Mouse (Mus musculus): ENCODE measurements at regions not wholly inside any gene's neighbourhood (a gene's known extent, or its start where the extent isn't known, plus 50 kb on each side); places are given as distances from the start of the nearest gene placed in this dataset.
A peak's percentile ranks its signal among the peaks of the same experiment; 100 is the strongest.

GRCm38 (mm10) chr11:114551262-114551661, 117.1 kb upstream of the Rpl38 start:
- peak; percentile 60 to 70 for DNase-seq
- no peak overlapping the region for H3K4me3 ChIP-seq (replicated peaks; ENCODE audit: insufficient read depth, low read depth, low read length)
- TF ChIP-seq POLR2A (IDR thresholded peaks at IDR 0.05; ENCODE audit: borderline replicate concordance, insufficient read depth, low read length) (no peak), CTCF (IDR thresholded peaks at IDR 0.05; ENCODE audit: borderline replicate concordance, insufficient read depth, low read depth, low read length) (no peak)
- H3K27me3 ChIP-seq (ENCODE audit: control insufficient read depth, insufficient read depth, low read length), result no peaks in the 10 kb centered on the region
- no peak overlapping the region for H3K27ac ChIP-seq (ENCODE audit: insufficient read depth, low read length)
- H3K4me1 ChIP-seq (ENCODE audit: control insufficient read depth, insufficient read depth, low read length), result peaks cover 33% of the 10 kb centered on the region
- WGBS, result 28% methylated on average over 4 of the region's 4 CpGs

GRCm38 (mm10) chr11:114548658-114549057, 119.7 kb upstream of the Rpl38 start:
- H3K27ac ChIP-seq (ENCODE audit: insufficient read depth, low read length), result peak overlapping the region; percentile 23; the same call in 1 of the 2 replicates
- DNase-seq, result peak; percentile 72 to 90
- no peaks in the 10 kb centered on the region for H3K27me3 ChIP-seq (ENCODE audit: control insufficient read depth, insufficient read depth, low read length)
- no peak for TF ChIP-seq POLR2A (IDR thresholded peaks at IDR 0.05; ENCODE audit: borderline replicate concordance, insufficient read depth, low read length)
- TF ChIP-seq CTCF (IDR thresholded peaks at IDR 0.05; ENCODE audit: borderline replicate concordance, insufficient read depth, low read depth, low read length), result no peak
- no peak overlapping the region for H3K4me3 ChIP-seq (replicated peaks; ENCODE audit: insufficient read depth, low read depth, low read length)
- WGBS, result 11% methylated on average over 5 of the region's 5 CpGs
- peaks cover 34% of the 10 kb centered on the region for H3K4me1 ChIP-seq (ENCODE audit: control insufficient read depth, insufficient read depth, low read length)

- 94% methylated on average over 3 of the region's 3 CpGs for WGBS
- no peak overlapping the region for H3K4me3 ChIP-seq (replicated peaks; ENCODE audit: insufficient read depth, low read depth, low read length)
- DNase-seq, result no peak
- TF ChIP-seq POLR2A (IDR thresholded peaks at IDR 0.05; ENCODE audit: borderline replicate concordance, insufficient read depth, low read length) (no peak), CTCF (IDR thresholded peaks at IDR 0.05; ENCODE audit: borderline replicate concordance, insufficient read depth, low read depth, low read length) (no peak)
- H3K27me3 ChIP-seq (ENCODE audit: control insufficient read depth, insufficient read depth, low read length), result no peaks in the 10 kb centered on the region
- peaks cover 15% of the 10 kb centered on the region for H3K4me1 ChIP-seq (ENCODE audit: control insufficient read depth, insufficient read depth, low read length)
- no peak overlapping the region for H3K27ac ChIP-seq (ENCODE audit: insufficient read depth, low read length)
Observed at GRCm38 (mm10) chr11:114544212-114544611, 124.1 kb upstream of the Rpl38 start.

- no peak overlapping the region for H3K27ac ChIP-seq (ENCODE audit: insufficient read depth, low read length)
- DNase-seq, result no peak
- WGBS, result 81% methylated on average over 8 of the region's 8 CpGs
- peaks cover 7% of the 10 kb centered on the region; the same call in 1 of the 2 replicates for H3K4me1 ChIP-seq (ENCODE audit: control insufficient read depth, insufficient read depth, low read length)
- H3K4me3 ChIP-seq (replicated peaks; ENCODE audit: insufficient read depth, low read depth, low read length), result no peak overlapping the region
- no peaks in the 10 kb centered on the region for H3K27me3 ChIP-seq (ENCODE audit: control insufficient read depth, insufficient read depth, low read length)
- TF ChIP-seq CTCF (IDR thresholded peaks at IDR 0.05; ENCODE audit: borderline replicate concordance, insufficient read depth, low read depth, low read length) (no peak), POLR2A (IDR thresholded peaks at IDR 0.05; ENCODE audit: borderline replicate concordance, insufficient read depth, low read length) (no peak)
Observed at GRCm38 (mm10) chr11:114542167-114542566, 126.2 kb upstream of the Rpl38 start.

- peaks cover 4% of the 10 kb centered on the region; the same call in 1 of the 2 replicates for H3K4me1 ChIP-seq (ENCODE audit: control insufficient read depth, insufficient read depth, low read length)
- H3K27ac ChIP-seq (ENCODE audit: insufficient read depth, low read length), result no peak overlapping the region
- no peak overlapping the region for H3K4me3 ChIP-seq (replicated peaks; ENCODE audit: insufficient read depth, low read depth, low read length)
- WGBS, result 81% methylated on average over 3 of the region's 3 CpGs
- no peaks in the 10 kb centered on the region for H3K27me3 ChIP-seq (ENCODE audit: control insufficient read depth, insufficient read depth, low read length)
- TF ChIP-seq CTCF (IDR thresholded peaks at IDR 0.05; ENCODE audit: borderline replicate concordance, insufficient read depth, low read depth, low read length), result no peak
- DNase-seq, result no peak
Observed at GRCm38 (mm10) chr11:114540503-114540902, 127.8 kb upstream of the Rpl38 start.

- H3K4me1 ChIP-seq (ENCODE audit: control insufficient read depth, insufficient read depth, low read length), result peaks cover 9% of the 10 kb centered on the region
- no peak overlapping the region for H3K4me3 ChIP-seq (replicated peaks; ENCODE audit: insufficient read depth, low read depth, low read length)
- no peak overlapping the region for H3K27ac ChIP-seq (ENCODE audit: insufficient read depth, low read length)
- TF ChIP-seq CTCF (IDR thresholded peaks at IDR 0.05; ENCODE audit: borderline replicate concordance, insufficient read depth, low read depth, low read length) (no peak), POLR2A (IDR thresholded peaks at IDR 0.05; ENCODE audit: borderline replicate concordance, insufficient read depth, low read length) (no peak)
- WGBS, result 64% methylated on average over 13 of the region's 13 CpGs
- no peak for DNase-seq
- H3K27me3 ChIP-seq (ENCODE audit: control insufficient read depth, insufficient read depth, low read length), result no peaks in the 10 kb centered on the region
Observed at GRCm38 (mm10) chr11:114536616-114537493, 131.5 kb upstream of the Rpl38 start.

GRCm38 (mm10) chr11:114535900-114536299, 132.4 kb upstream of the Rpl38 start:
- no peak overlapping the region for H3K27ac ChIP-seq (ENCODE audit: insufficient read depth, low read length)
- H3K4me3 ChIP-seq (replicated peaks; ENCODE audit: insufficient read depth, low read depth, low read length), result no peak overlapping the region
- H3K4me1 ChIP-seq (ENCODE audit: control insufficient read depth, insufficient read depth, low read length), result peaks cover 9% of the 10 kb centered on the region
- H3K27me3 ChIP-seq (ENCODE audit: control insufficient read depth, insufficient read depth, low read length), result no peaks in the 10 kb centered on the region
- TF ChIP-seq POLR2A (IDR thresholded peaks at IDR 0.05; ENCODE audit: borderline replicate concordance, insufficient read depth, low read length), result no peak
- no peak for TF ChIP-seq CTCF (IDR thresholded peaks at IDR 0.05; ENCODE audit: borderline replicate concordance, insufficient read depth, low read depth, low read length)
- no peak for DNase-seq
- 69% methylated on average over 9 of the region's 9 CpGs for WGBS

GRCm38 (mm10) chr11:114534436-114534835, 133.9 kb upstream of the Rpl38 start:
- H3K27ac ChIP-seq (ENCODE audit: insufficient read depth, low read length), result no peak overlapping the region
- 74% methylated on average over 7 of the region's 7 CpGs for WGBS
- no peak for DNase-seq
- TF ChIP-seq CTCF (IDR thresholded peaks at IDR 0.05; ENCODE audit: borderline replicate concordance, insufficient read depth, low read depth, low read length) (no peak), POLR2A (IDR thresholded peaks at IDR 0.05; ENCODE audit: borderline replicate concordance, insufficient read depth, low read length) (no peak)
- no peaks in the 10 kb centered on the region for H3K27me3 ChIP-seq (ENCODE audit: control insufficient read depth, insufficient read depth, low read length)
- no peak overlapping the region for H3K4me3 ChIP-seq (replicated peaks; ENCODE audit: insufficient read depth, low read depth, low read length)
- H3K4me1 ChIP-seq (ENCODE audit: control insufficient read depth, insufficient read depth, low read length), result peaks cover 9% of the 10 kb centered on the region

All from cerebellum, adult 2 months (tissue).